Mouse (Mus musculus) midbrain, embryonic 12.5 days (tissue): ENCODE measurements at regions not wholly inside any gene's neighbourhood (a gene's known extent, or its start where the extent isn't known, plus 50 kb on each side); places are given as distances from the start of the nearest gene placed in this dataset.

Experiments
- ATAC-seq: fragments of 200-750 bp; cut with Nextera tagmentation; 2 replicates; pipeline ENCODE4 v1.8.0; 2017; ENCODE audit warnings: low read depth, moderate TSS enrichment, moderate library complexity; ENCODE audit not compliant: low FRiP score
- H3K27ac ChIP-seq: fragments of 300-500 bp; sonication (generic); replicated peaks from 2 replicates; pipeline ENCODE4 v1.5.1; 2016; ENCODE audit warnings: mild to moderate bottlenecking
- H3K27me3 ChIP-seq: fragments of 300-500 bp; sonication (generic); 2 replicates; pipeline ENCODE4 v1.6.1; 2016; ENCODE audit warnings: mild to moderate bottlenecking
- H3K36me3 ChIP-seq: fragments of 300-500 bp; sonication (generic); 2 replicates; pipeline ENCODE4 v1.6.1; 2016
- H3K4me1 ChIP-seq: fragments of 300-500 bp; sonication (generic); 2 replicates; pipeline ENCODE4 v1.6.1; 2016
- H3K4me2 ChIP-seq: fragments of 300-500 bp; sonication (generic); replicated peaks from 2 replicates; pipeline ENCODE4 v1.6.1; 2016; ENCODE audit warnings: mild to moderate bottlenecking, moderate library complexity
- H3K4me3 ChIP-seq: fragments of 300-500 bp; sonication (generic); 2 replicates; pipeline ENCODE4 v1.5.1; 2016; ENCODE audit warnings: mild to moderate bottlenecking
- H3K9ac ChIP-seq: fragments of 300-500 bp; sonication (generic); replicated peaks from 2 replicates; pipeline ENCODE4 v1.6.1; 2016; ENCODE audit warnings: mild to moderate bottlenecking, moderate library complexity
- H3K9me3 ChIP-seq: fragments of 300-500 bp; sonication (generic); 2 replicates; pipeline ENCODE4 v1.6.1; 2016; ENCODE audit warnings: mild to moderate bottlenecking
- WGBS: fragments of 180-500 bp; shearing (Covaris S2); methylation state at CpG from one replicate; pipeline ENCODE4 v1.1.7; 2016; 5-methylcytosine and 5-hydroxymethylcytosine counted together

DNA sequence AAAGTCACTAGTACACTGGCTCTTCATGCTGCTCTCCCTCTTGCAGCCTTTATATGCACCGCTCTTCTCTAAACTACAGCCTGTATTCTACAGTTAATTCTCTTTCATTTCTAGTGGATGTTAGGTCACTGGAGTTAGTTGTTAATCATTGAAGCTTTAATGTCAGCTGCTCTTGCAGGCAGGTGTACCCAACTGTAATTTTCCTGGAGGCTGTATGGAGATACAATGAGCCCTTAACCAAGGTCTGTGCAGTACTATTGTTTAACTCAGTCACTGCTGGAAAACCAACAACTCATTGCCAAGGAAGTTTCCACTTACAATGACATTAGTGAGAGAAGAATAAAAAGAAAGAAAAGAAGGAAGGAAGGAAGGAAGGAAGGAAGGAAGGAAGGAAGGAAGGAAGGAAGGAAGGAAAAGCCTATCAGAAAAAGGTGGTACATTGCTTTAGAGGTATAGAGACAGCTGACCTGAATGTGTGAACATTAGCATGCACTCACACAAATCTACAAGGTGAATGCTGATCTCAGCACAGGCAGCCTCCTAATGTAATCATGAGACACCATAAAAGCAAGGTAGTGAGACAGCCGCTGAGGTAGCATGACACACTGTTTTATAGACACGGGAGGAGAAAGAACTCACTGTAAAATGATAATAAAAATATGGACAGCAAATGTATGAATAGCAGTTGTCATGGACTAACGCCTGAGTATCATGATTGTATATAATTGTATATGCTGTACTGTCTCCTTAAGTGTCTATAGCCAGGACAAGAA is 66.7 kb upstream of the Nck2 start:
- no peaks in the 10 kb centered on the region for H3K9me3 ChIP-seq
- H3K4me1 ChIP-seq: no peaks in the 10 kb centered on the region
- ATAC-seq: no peak
- H3K27ac ChIP-seq: no peak overlapping the region
- H3K4me2 ChIP-seq: no peak overlapping the region
- H3K36me3 ChIP-seq: no peaks in the 10 kb centered on the region
- no peak overlapping the region for H3K4me3 ChIP-seq
- no peak overlapping the region for H3K9ac ChIP-seq
- no peaks in the 10 kb centered on the region for H3K27me3 ChIP-seq
- WGBS: 89% methylated on average over 4 of the region's 4 CpGs

DNA sequence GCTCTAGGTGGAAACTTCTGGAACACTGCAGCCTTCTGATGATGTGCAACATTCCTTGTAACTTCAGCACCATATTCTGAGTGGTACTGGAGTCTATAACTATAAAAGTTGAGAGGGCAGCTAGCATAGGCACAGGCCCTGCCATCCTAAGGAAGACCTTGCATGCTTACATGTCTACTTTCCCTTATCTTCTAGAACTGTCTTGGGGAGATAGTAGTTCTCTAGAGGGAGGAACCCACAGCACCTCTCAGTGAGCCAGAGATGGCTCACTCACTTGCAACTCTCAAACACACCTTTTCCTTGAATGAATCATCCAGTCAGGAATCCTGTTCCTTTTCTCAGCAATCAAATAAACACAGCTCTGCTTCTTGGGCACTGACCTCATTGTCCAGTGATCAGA is 59.4 kb upstream of the Nck2 start:
- no peak overlapping the region for H3K9ac ChIP-seq
- H3K27ac ChIP-seq: no peak overlapping the region
- no peaks in the 10 kb centered on the region for H3K9me3 ChIP-seq
- H3K4me3 ChIP-seq: no peak overlapping the region
- H3K27me3 ChIP-seq: no peaks in the 10 kb centered on the region
- H3K4me1 ChIP-seq: no peaks in the 10 kb centered on the region
- no peaks in the 10 kb centered on the region for H3K36me3 ChIP-seq
- no peak for ATAC-seq
- H3K4me2 ChIP-seq: no peak overlapping the region

DNA sequence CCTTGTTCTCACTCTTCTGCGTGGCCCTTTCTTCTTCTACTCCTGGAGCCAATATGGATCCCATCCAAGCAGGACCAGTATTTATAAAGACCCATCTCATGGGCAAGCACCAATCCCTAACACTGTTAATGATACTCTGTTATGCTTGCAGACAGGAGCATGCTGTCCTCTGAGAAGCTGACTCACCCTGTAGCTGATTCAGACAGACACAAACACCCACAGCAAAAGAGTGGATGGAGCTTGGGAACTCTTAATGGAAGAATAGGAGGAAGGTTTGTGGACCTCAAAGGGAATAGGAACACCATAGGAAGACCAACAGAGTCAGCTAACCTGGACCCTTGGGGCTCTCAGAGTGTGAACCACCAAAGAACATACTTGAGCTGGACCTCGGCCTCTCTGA is 50.3 kb upstream of the Nck2 start:
- H3K4me2 ChIP-seq: no peak overlapping the region
- no peaks in the 10 kb centered on the region for H3K27me3 ChIP-seq
- H3K4me3 ChIP-seq: no peak overlapping the region
- H3K36me3 ChIP-seq: no peaks in the 10 kb centered on the region
- no peaks in the 10 kb centered on the region for H3K9me3 ChIP-seq
- ATAC-seq: no peak
- H3K4me1 ChIP-seq: peaks cover 4% of the 10 kb centered on the region
- H3K27ac ChIP-seq: no peak overlapping the region
- 88% methylated on average over 2 of the region's 2 CpGs for WGBS
- H3K9ac ChIP-seq: no peak overlapping the region
